Mouse (Mus musculus) left cerebral cortex, adult 18-20 months (tissue): Measurements from ENCODE around the gene Maml2. TPM values are rescaled to one million over a fixed set of nuclear protein-coding genes. Genes with fewer than 3 reads are reported as not detected.

Experiments
- DNase-seq, 2 experiments: peaks; one replicate each; pipeline ENCODE4 v3.0.0; 2021 to 2022; ENCODE audit warnings: low spot score in 2 of 2, mixed read lengths in 1 of 2
- total RNA-seq, 2 experiments: library from RNA; stranded (reverse); gene quantifications; 2 replicates each; pipeline ENCODE4 v1.2.3; 2021

Gene Maml2
- total RNA-seq, 2 experiments from 2014 or later = 6.1 to 6.6 TPM

GRCm38 (mm10) chr9:13561335-13561734, 263.6 kb downstream of the Maml2 start:
- DNase-seq = no peak

- DNase-seq = peak; percentile 25 to 31
Observed at GRCm38 (mm10) chr9:13563475-13564414, 266.0 kb downstream of the Maml2 start.

- no peak for DNase-seq
Observed at GRCm38 (mm10) chr9:13565343-13566019, 267.7 kb downstream of the Maml2 start.

- no peak for DNase-seq
Observed at GRCm38 (mm10) chr9:13566154-13566885, 268.6 kb downstream of the Maml2 start.

- DNase-seq = no peak
Observed at GRCm38 (mm10) chr9:13569023-13569422, 271.3 kb downstream of the Maml2 start.

- DNase-seq = no peak
Observed at GRCm38 (mm10) chr9:13572847-13573246, 275.1 kb downstream of the Maml2 start.

- DNase-seq = no peak
Observed at GRCm38 (mm10) chr9:13574059-13574458, 276.3 kb downstream of the Maml2 start.

- no peak for DNase-seq
Observed at GRCm38 (mm10) chr9:13574913-13575312, 277.2 kb downstream of the Maml2 start.

GRCm38 (mm10) chr9:13577150-13577549, 279.4 kb downstream of the Maml2 start:
- DNase-seq = no peak

- DNase-seq = no peak
Observed at GRCm38 (mm10) chr9:13581184-13581583, 283.4 kb downstream of the Maml2 start.

- DNase-seq = no peak
Observed at GRCm38 (mm10) chr9:13583952-13584351, 286.2 kb downstream of the Maml2 start.

- DNase-seq = no peak
Observed at GRCm38 (mm10) chr9:13584435-13584834, 286.7 kb downstream of the Maml2 start.

GRCm38 (mm10) chr9:13587085-13587933, 289.6 kb downstream of the Maml2 start:
- peak; percentile 18 to 32 for DNase-seq

GRCm38 (mm10) chr9:13588786-13589185, 291.0 kb downstream of the Maml2 start:
- DNase-seq = no peak

- DNase-seq = no peak
Observed at GRCm38 (mm10) chr9:13592701-13593100, 294.9 kb downstream of the Maml2 start.

- DNase-seq = peak in 1 of 2 experiments; percentile 5
Observed at GRCm38 (mm10) chr9:13597736-13598135, 300.0 kb downstream of the Maml2 start.

- DNase-seq = no peak
Observed at GRCm38 (mm10) chr9:13598596-13599333, 301.0 kb downstream of the Maml2 start.

- no peak for DNase-seq
Observed at GRCm38 (mm10) chr9:13599334-13599614, 301.5 kb downstream of the Maml2 start.

- DNase-seq = no peak
Observed at GRCm38 (mm10) chr9:13599800-13600199, 302.0 kb downstream of the Maml2 start.

GRCm38 (mm10) chr9:13601729-13602128, 304.0 kb downstream of the Maml2 start:
- no peak for DNase-seq
